Mouse (Mus musculus) c-Kit-negative CD71-positive TER-119-positive erythroid progenitor cells, embryonic 14.5 days (primary cell): ENCODE measurements at regions not wholly inside any gene's neighbourhood (a gene's known extent, or its start where the extent isn't known, plus 50 kb on each side); places are given as distances from the start of the nearest gene placed in this dataset.
"Not testable (repeated sequence)": the region's sequence is repeated elsewhere in the genome, so short reads cannot be mapped to it uniquely, and the experiment has no call there.

ENCODE experiments used
- DNase-seq: peaks from one replicate; pipeline ENCODE4 v3.0.0-alpha.2; 2013; ENCODE audit warnings: low read depth, low spot score

DNA sequence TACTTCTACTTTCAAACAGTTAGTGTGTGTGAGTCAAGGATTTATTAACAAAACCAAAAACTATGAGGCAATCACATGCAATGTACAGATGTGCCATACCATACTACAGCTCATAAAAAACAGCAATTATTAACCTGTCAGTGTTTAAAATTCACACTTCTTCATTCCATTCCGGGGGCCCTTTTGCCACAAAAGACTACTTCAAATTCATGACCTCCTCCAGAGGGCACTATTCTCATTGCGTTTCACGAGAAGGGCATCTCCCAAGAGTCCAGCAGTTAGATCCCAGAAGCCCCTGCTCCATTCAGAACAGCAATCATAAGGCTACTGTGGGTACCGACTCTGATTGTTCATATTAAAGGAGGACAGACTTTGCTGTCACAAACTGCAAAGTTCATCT lies 118.0 kb upstream of the Nebl start:
- DNase-seq, result no peak

DNA sequence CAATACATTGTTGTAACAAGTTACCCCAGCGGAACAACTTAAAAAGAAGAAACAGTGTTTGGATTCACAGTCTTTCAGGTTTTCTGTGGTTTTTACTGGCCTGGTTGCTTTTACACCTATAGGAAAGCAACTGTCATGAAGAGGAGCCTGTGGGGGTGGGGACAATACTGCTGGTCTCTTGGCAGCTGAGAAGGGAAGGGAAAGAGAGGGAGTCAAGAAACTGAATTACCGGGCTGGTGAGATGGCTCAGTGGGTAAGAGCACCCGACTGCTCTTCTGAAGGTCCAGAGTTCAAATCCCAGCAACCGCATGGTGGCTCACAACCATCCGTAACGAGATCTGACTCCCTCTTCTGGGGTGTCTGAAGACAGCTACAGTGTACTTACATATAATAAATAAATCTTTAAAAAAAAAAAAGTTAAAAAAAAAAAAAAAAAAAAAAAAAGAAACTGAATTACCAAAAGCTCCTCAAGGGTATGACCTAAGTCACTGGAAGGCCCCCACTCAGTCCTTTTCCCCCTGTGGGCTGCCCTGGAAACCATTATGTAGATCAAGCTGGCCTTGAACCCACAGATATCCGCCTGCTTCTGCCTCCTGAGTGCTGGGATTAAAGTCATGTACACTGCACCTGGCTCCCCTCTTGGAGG lies 114.3 kb upstream of the Nebl start:
- DNase-seq, result not testable (repeated sequence)

- DNase-seq, result no peak
Measured at GRCm38 (mm10) chr2:17844662-17845446, 113.6 kb upstream of the Nebl start.

GRCm38 (mm10) chr2:17841963-17842362 lies 110.7 kb upstream of the Nebl start:
- DNase-seq, result no peak

GRCm38 (mm10) chr2:17841546-17841945 lies 110.3 kb upstream of the Nebl start:
- no peak for DNase-seq

DNA sequence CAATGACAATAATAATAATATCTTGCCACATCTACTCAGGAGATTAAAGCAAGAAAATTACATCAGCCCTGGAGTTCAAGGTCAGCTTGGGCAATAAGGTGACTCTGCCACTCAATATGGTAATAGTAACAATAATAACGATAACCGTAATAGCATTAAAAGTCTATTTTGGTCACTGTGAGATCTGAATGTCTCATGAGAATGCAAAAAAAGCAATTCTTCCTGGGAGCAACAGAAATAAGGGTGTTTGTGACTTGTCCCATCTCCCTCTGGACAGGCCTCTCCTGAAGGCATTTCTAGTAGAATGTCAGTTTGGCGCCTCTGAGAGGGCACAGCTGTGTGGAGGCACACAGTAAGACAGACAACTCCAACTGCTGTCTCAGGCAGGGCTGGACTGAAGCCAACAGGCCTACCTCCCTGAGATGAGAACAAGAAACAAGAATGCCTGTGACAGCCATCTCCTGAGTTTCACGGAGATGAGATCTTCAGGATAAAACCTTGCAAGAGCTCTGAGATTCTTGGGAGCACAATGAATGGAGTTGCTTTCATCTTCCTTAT lies 109.8 kb upstream of the Nebl start:
- DNase-seq, result no peak

- no peak for DNase-seq
Measured at GRCm38 (mm10) chr2:17839649-17840048, 108.4 kb upstream of the Nebl start.

GRCm38 (mm10) chr2:17838859-17839581 lies 107.8 kb upstream of the Nebl start:
- DNase-seq, result no peak

- DNase-seq, result no peak
Measured at GRCm38 (mm10) chr2:17838381-17838680, 107.1 kb upstream of the Nebl start.

DNA sequence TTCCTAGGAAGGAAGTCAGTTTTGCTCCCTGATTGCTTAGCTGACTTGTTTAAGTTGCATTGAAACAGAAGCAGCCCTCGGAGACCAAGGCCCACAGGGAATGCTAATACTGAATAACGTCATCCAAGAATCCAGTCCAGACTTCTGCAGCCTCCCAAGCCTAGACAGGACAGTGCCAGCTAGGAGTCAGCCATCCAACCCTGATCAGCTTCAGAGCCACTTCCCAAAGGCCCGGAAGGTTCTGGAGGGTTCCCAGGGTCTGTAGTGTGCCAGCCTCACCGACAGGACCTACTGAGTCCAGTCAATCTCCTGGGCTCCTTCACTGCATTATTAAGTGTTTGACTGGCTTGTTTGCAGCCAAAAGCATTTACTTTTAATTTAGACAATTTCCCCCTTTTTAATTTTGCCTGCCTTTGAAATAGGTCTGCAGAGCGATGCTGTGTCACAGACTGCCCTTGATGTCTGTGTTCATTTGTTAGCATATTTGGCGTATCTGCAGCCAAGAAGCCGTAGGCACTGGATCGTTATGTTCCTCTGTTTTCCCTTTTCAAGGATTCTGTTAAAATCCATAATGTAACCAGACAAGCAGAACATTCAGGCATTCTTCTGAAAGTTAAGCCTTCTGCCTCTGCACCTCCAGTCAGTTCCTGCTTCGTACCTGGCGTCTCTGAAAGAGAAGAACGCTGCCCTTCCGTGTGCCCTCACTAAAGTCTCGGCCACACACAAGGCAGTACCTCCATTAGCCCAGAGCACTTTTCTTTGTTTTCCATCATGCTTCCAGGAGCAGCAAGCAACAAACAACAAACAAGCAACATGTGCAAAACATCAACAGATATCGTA lies 106.5 kb upstream of the Nebl start:
- DNase-seq, result no peak

GRCm38 (mm10) chr2:17832726-17833125 lies 101.5 kb upstream of the Nebl start:
- no peak for DNase-seq

- no peak for DNase-seq
Measured at GRCm38 (mm10) chr2:17830216-17830615, 99.0 kb upstream of the Nebl start.

DNA sequence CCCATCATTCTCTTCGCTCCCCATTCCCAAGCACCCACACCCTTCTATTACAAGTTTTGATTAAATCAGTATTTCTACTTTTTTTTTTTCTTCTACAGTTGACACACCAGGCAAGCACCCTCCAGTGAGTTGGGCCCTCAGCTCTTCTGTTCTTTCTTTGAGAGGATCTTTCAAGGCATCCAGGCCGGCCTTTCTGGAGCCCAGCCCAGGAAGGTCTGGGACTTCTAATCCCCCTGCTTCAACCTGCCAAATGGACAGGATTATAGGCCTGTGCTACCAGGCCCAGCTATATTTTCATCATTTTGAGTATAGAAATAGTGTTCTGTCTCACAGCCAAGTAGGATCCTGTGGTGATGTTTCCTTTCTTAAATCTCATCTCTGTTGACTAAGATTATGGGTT lies 94.0 kb upstream of the Nebl start:
- DNase-seq, result no peak

- no peak for DNase-seq
Measured at GRCm38 (mm10) chr2:17824176-17824575, 92.9 kb upstream of the Nebl start.

DNA sequence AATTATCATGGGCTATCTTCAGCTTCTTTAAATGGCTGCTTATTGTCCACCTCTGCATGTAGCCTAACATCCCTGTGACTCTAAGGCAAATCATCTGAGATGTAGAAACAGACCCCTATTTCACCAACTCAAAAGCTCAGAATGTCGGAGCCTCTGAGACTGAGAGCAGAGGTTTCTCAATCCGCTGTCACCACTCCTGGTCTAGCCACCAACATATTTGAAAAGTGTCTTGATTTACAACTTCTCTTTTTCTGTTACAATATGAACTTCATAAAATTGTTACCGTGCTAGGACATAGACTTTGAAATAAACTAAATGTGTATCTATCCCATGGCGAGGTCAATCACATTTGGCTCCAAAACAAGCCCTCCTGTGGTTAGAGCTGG lies 91.3 kb upstream of the Nebl start:
- no peak for DNase-seq

DNA sequence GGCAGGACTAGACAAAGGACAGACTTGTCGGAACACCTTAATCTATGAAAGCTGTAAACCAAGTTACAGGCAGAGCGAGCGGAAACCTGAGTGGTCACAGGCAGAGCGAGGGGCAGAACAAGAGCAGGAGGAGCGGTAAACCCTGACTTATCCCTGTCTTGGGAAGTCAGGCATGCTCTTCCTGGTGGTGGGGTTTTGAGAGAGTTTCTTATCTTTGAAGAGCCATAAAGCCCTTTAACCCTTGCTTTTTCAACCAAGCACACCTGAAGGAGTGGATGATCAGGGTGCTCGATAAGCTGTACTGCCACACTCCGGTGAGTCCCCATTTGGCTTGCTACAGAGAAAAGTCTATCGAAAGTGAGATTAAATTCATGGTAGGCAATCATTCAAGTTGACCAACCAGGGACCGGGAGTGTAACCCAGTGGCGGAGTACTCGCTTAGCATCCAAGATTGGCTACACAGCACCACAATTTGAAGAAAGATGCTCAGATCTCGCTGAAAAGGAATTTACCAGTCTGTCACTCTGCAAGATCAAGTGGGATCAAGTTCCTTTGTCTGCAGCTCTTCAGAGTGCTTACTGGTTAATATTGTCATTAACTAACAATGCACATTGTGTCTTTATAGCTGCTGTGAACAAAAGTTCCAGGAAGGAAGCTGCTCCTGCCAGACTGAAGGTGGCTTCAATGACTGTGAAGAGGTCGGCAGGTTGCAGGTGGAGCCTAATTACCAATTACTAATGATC lies 90.8 kb upstream of the Nebl start:
- no peak for DNase-seq

DNA sequence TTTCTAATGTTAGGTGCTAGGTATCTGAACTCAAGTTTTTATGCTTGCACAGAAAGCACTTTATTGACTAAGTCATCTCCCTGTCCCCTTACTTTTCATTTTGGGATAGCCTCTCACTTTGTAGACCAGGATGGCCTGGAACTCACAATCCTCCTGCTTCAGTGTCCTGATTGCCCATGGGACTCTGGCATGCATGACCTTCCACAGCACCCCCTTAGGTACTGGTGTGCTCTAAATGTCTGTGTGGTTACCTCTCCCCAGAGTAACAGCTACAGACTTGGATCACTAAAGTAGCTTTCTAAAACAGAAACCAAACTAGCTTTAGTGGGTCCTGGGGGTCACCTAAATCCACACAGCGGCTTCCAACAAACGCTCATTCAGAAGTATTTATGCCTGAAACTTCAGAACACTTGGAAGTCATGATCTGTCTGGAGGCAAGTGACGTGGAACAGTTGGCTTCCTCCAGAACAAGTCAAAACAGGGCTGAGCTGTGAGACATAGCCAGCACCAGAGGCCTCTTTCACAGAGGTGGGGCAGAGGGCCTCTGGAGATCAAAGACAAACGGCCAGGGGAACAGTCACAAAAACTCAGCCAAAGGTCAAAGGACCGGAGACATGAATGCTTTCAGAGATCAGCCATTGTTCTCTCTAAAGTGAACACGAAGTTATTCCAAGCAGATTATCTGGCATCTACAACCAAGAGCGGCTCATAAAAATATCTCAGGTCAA lies 80.8 kb upstream of the Nebl start:
- DNase-seq, result no peak
